Mouse (Mus musculus) megakaryocyte, embryonic 14.5 days (primary cell): ENCODE results near the gene Lrfn2.

ENCODE experiments used
- FLI1 ChIP-seq: IDR thresholded peaks from 2 replicates; pipeline ENCODE4 v1.6.1; 2012; ENCODE audit warnings: low read length, inconsistent platforms, mixed read lengths
- GATA1 ChIP-seq: IDR thresholded peaks from 3 replicates; pipeline ENCODE4 v1.6.1; 2012; ENCODE audit warnings: mixed read lengths, low read length, inconsistent platforms, borderline replicate concordance

- TF ChIP-seq FLI1 = no peak
- TF ChIP-seq GATA1 = no peak
Observed at GRCm38 (mm10) chr17:48946315-48946714, 14.1 kb downstream of the Lrfn2 start.
